Mouse (Mus musculus) testis, adult 2 months (tissue): ENCODE measurements around the gene Tmem185b. TPM values are rescaled to one million over a fixed set of nuclear protein-coding genes. Genes with fewer than 3 reads are reported as not detected.

ENCODE experiments used
- H3K27ac ChIP-seq: fragments of 200-500 bp; 2 replicates; pipeline ENCODE4 v1.5.1; 2012; ENCODE audit warnings: low read depth, low read length; ENCODE audit not compliant: control insufficient read depth, insufficient read depth
- H3K27me3 ChIP-seq: fragments of 200-500 bp; 2 replicates; pipeline ENCODE4 v1.6.1; 2012; ENCODE audit warnings: mild to moderate bottlenecking, low read length, moderate library complexity; ENCODE audit not compliant: control insufficient read depth, insufficient read depth
- H3K36me3 ChIP-seq: fragments of 200-500 bp; 2 replicates; pipeline ENCODE4 v1.6.1; 2012; ENCODE audit warnings: mild to moderate bottlenecking, low read length; ENCODE audit not compliant: control insufficient read depth, insufficient read depth
- H3K4me1 ChIP-seq: fragments of 200-500 bp; 2 replicates; pipeline ENCODE4 v1.6.1; 2012; ENCODE audit warnings: low read length; ENCODE audit not compliant: control insufficient read depth, insufficient read depth
- H3K4me3 ChIP-seq: fragments of 200-500 bp; 2 replicates; pipeline ENCODE4 v1.5.1; 2012; ENCODE audit warnings: low read depth, mild to moderate bottlenecking, low read length, moderate library complexity, mixed read lengths; ENCODE audit not compliant: control insufficient read depth
- CTCF ChIP-seq: fragments of 200-500 bp; IDR thresholded peaks from 2 replicates; pipeline ENCODE4 v1.5.1; 2012; ENCODE audit warnings: low read depth, mild to moderate bottlenecking, inconsistent platforms, low read length, moderate library complexity; ENCODE audit not compliant: control insufficient read depth, insufficient read depth, insufficient replicate concordance
- POLR2A ChIP-seq: fragments of 200-500 bp; IDR thresholded peaks from 2 replicates; pipeline ENCODE4 v1.6.1; 2012; ENCODE audit warnings: low read depth, mild to moderate bottlenecking, inconsistent platforms, low read length, moderate library complexity; ENCODE audit not compliant: control insufficient read depth
- polyA plus RNA-seq: library from polyadenylated mRNA; depleted of rRNA; stranded (reverse); fragments of >200 nt; gene quantifications from 2 replicates; pipeline ENCODE4 v1.2.3, GENCODE M21; 2012

The Tmem185b gene
- polyA plus RNA-seq, 1 experiment: 13.9 TPM

- TF ChIP-seq POLR2A (no peak), CTCF (no peak)
- H3K27ac ChIP-seq: no peak overlapping the region; the same call in 1 of the 2 replicates
- peaks cover 11% of the 10 kb centered on the region for H3K4me1 ChIP-seq
- H3K4me3 ChIP-seq: peak overlapping the region; percentile 90
- H3K27me3 ChIP-seq: no peaks in the 10 kb centered on the region
- H3K36me3 ChIP-seq: no peaks in the 10 kb centered on the region
Observed at GRCm38 (mm10) chr1:119503808-119504207, 22.2 kb upstream of the Tmem185b start.

DNA sequence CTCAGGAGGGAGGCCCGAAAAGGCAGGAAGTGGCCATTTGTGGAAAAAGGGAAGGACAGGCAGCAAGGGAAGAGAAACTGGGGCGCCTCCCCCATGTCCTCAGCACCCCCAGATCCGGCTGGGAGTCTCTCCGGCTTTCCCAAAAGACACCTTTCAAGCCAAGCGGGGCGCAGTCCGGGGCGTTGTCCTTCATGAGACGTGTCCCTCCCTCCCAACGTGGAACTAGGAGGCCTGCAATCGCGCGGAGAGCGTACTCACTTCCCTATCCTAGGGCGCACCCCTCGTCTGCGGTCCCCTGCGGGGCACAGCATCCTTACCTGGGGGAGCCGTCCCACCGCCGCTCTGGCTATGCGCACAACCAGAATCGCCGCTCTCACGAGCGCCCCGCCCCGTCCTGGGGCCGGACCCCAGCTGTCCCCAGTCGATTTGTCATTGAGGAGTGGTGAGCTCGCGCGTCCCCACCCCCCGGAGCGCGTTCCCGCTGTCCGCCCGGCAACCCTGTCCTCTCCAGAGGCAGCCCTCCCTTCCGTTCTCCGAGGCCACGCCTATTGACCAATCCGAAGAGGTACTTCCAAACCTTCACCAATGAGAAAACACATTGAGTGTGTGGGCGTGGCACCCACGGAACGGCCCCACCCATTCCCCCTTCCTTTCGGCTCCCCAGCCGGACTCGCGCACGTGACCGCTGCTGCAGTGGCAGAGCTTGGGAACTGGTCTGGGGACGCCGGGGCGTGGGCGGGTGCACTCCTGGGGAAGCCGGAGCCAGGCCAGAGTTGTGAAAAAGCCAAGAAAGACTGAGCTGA, 21.5 kb upstream of the Tmem185b start, which contains the start of gene Ralb:
Ralb (minus strand) TSS at position 535 of the 803 bp plus-strand sequence.
- Histone ChIP-seq H3K27ac (peak within 1 kb of the TSS; percentile 84), H3K36me3 (no peaks in the 10 kb centered on the region), H3K4me3 (peak within 1 kb of the TSS; percentile 90)

DNA sequence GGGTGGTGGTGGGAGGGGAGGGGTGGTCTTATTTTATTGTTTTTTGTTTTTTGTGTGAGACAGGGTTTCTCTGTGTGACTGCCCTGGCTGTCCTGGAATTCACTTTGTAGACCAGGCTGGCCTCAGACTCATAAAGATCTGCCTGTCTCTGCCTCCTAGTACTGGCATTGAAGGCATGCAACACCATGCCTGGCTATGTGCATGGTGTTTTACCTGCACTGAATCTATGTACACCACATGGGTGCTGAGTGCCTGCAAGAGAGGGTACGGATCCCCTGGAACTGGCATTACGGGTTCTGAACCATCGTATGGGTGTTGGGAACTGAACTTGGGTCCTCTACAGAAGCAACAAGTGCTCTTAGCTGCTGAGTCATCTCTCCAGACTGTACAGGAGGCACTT, 20.0 kb upstream of the Tmem185b start:
- Histone ChIP-seq H3K4me1 (peaks cover 11% of the 10 kb centered on the region), H3K36me3 (no peaks in the 10 kb centered on the region), H3K27ac (no peak overlapping the region)

More for the DNA sequence above, 21.5 kb upstream of the Tmem185b start, which contains the start of gene Ralb:
- Histone ChIP-seq H3K4me1 (peaks cover 11% of the 10 kb centered on the region), H3K27me3 (no peaks in the 10 kb centered on the region)
- TF ChIP-seq POLR2A: peak; percentile 36; the same call in 1 of the 2 replicates
- TF ChIP-seq CTCF: no peak

DNA sequence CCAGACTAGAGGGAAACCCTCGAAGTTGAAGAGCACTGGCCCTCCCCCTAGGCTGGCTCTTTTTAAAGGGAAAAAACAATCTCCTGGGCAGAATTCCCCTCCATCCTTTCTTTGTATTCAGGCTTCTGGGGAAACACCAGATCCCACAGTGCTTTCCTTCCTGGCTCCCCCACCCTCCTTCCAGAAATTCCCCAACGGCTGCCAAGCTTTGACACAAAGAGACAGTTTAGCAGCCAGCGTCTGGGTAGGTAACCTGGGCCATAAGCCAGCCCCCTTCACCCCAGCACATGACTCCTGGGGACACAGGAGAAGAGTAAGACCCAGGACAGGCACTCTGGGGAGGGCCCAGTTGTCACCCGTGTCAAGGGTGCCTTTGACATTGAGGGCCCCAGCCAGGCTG, 17.4 kb upstream of the Tmem185b start:
- H3K36me3 ChIP-seq: no peaks in the 10 kb centered on the region
- no peak for TF ChIP-seq POLR2A
- no peak for TF ChIP-seq CTCF
- H3K27me3 ChIP-seq: no peaks in the 10 kb centered on the region
- peaks cover 11% of the 10 kb centered on the region for H3K4me1 ChIP-seq
- H3K27ac ChIP-seq: no peak overlapping the region
- H3K4me3 ChIP-seq: no peak overlapping the region

More for the DNA sequence above, 20.0 kb upstream of the Tmem185b start:
- Histone ChIP-seq H3K27me3 (no peaks in the 10 kb centered on the region), H3K4me3 (no peak overlapping the region)
- no peak for TF ChIP-seq POLR2A
- no peak for TF ChIP-seq CTCF

DNA sequence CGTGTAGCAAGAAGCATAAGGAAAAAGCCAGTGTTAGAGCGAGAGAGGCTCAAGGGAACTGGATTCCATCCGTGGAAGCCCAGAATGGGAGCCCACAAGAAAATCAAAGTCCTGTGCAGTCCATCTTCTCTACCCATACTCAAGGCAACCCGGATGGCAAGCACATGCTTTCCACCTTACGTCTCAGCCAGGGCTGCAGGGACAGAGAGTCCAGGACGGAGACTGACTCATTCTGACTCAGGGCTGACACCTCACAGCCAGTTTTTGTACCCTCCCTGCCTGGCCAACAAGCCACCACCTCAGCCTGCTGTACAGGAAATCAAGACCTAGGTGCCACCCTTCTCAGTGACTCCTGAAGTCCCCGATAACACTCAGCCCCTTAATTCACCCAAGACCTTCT, 16.5 kb upstream of the Tmem185b start:
- H3K4me3 ChIP-seq: no peak overlapping the region
- H3K4me1 ChIP-seq: peaks cover 6% of the 10 kb centered on the region
- H3K27me3 ChIP-seq: no peaks in the 10 kb centered on the region
- no peak for TF ChIP-seq CTCF
- no peak for TF ChIP-seq POLR2A
- no peak overlapping the region for H3K27ac ChIP-seq
- no peaks in the 10 kb centered on the region for H3K36me3 ChIP-seq

DNA sequence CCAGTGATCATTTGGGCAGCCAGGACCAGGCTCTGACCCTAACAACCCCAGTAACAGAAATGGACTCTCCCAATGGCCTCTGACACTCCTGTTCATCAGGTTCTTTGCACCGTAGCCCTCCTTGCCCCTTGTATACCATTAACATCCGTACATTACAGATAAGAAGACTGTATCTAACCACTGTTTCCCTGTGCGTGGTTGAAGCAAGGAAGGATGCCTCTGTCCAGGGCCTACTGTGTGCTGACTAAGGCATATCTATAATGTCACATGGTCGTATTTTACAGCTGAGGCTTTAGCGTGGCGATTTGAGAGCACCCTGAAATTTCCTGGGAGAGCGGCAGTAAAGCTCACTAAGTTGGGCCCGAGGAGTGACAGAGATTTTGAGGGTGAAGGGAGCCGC, 15.6 kb upstream of the Tmem185b start:
- TF ChIP-seq CTCF (no peak), POLR2A (no peak)
- H3K4me3 ChIP-seq: no peak overlapping the region
- no peaks in the 10 kb centered on the region for H3K36me3 ChIP-seq
- no peaks in the 10 kb centered on the region for H3K27me3 ChIP-seq
- no peak overlapping the region for H3K27ac ChIP-seq
- peaks cover 2% of the 10 kb centered on the region; the same call in 1 of the 2 replicates for H3K4me1 ChIP-seq

- Histone ChIP-seq H3K4me3 (no peak overlapping the region), H3K4me1 (no peaks in the 10 kb centered on the region), H3K27ac (no peak overlapping the region), H3K27me3 (no peaks in the 10 kb centered on the region), H3K36me3 (no peaks in the 10 kb centered on the region)
- TF ChIP-seq CTCF (no peak), POLR2A (no peak)
Observed at GRCm38 (mm10) chr1:119510857-119511256, 15.1 kb upstream of the Tmem185b start.
